Mouse (Mus musculus) megakaryocyte, embryonic 14.5 days (primary cell): Measurements from ENCODE around the gene G3bp2. TPM values are rescaled to one million over a fixed set of nuclear protein-coding genes. Genes with fewer than 3 reads are reported as not detected.
"Not testable (repeated sequence)": the region's sequence is repeated elsewhere in the genome, so short reads cannot be mapped to it uniquely, and the experiment has no call there.

Experiments
- H3K27me3 ChIP-seq: replicated peaks from 2 replicates; pipeline ENCODE3; 2012; ENCODE audit warnings: inconsistent platforms
- H3K36me3 ChIP-seq: replicated peaks from 2 replicates; pipeline ENCODE3; 2012; ENCODE audit warnings: low read length, inconsistent platforms, mixed read lengths
- H3K4me1 ChIP-seq: 2 replicates; pipeline ENCODE4 v1.6.1; 2012; ENCODE audit warnings: inconsistent platforms
- H3K4me3 ChIP-seq: replicated peaks from 2 replicates; pipeline ENCODE3; 2012; ENCODE audit warnings: moderate library complexity, mild to moderate bottlenecking, inconsistent platforms
- H3K9me3 ChIP-seq: 2 replicates; pipeline ENCODE4 v1.6.1; 2012; ENCODE audit warnings: inconsistent platforms
- FLI1 ChIP-seq: IDR thresholded peaks from 2 replicates; pipeline ENCODE4 v1.6.1; 2012; ENCODE audit warnings: low read length, inconsistent platforms, mixed read lengths
- GATA1 ChIP-seq: IDR thresholded peaks from 3 replicates; pipeline ENCODE4 v1.6.1; 2012; ENCODE audit warnings: mixed read lengths, low read length, inconsistent platforms, borderline replicate concordance
- polyA plus RNA-seq: library from polyadenylated mRNA; stranded (reverse); fragments of >175 nt; gene quantifications from 2 replicates; pipeline ENCODE4 v1.2.3, GENCODE M21; 2012; ENCODE audit warnings: low replicate concordance; ENCODE audit not compliant: insufficient read depth

Gene G3bp2
- 3.8 and 11.5 TPM in 2 replicates for polyA plus RNA-seq

DNA sequence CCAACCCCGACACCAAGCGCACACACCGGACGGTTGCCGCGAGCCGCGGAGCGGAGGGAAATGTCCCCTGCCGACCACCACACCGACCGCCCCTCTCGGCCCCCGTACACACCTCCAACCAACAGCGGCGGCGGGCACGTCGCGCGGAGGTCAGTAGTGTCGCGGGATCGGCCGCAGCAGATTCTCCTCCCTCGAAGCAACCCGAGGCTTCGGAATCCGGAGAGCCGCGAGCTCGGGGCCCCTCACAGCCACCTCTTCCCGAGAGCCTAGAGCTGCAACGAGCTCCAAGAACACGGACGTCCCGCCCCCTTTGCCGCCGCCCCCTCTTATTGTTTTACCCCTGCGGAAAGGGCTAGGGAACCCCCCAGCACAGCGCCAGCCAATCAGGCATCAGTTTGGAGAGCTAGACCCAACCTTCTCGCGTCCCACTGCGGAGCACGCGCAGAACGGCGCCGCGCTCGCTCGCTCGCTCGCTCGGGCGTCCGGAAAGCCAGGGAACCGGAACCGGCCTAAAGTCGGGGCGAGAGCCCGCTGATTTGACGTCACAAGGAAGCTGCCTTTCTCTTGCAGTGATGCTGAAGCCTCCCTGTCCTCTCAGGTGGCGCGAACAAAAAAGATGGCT is at the start of gene G3bp2:
G3bp2 (minus strand) TSS at position 303 of the 622 bp plus-strand sequence.
- peak within 1 kb of the TSS; percentile 100 for H3K4me3 ChIP-seq
- peaks cover 43% of the 10 kb centered on the region for H3K4me1 ChIP-seq
- H3K36me3 ChIP-seq, result peaks cover 6% of the 10 kb centered on the region
- no peak for TF ChIP-seq GATA1
- TF ChIP-seq FLI1, result no peak
- no peaks in the 10 kb centered on the region for H3K27me3 ChIP-seq
- peaks cover 5% of the 10 kb centered on the region; the same call in 1 of the 2 replicates for H3K9me3 ChIP-seq

DNA sequence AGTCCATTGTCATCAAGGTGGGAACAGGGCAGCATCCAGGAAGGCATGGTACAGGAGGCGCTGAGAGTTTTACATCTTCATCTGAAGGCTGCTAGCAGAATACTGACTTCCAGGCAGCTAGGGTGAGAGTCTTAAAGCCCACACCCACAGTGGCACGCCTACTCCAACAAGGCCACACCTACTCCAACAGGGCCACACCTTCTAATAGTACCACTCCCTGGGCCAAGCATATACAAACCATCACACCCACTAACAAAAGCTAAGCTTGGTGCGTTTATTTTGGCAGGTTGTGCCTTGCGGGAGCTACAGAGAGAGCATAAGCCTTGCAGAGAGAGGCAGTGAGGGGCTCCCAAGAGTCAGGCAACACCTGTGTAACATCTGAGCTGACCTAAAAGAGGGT is 49.5 kb upstream of the G3bp2 start:
- H3K27me3 ChIP-seq, H3K9me3 ChIP-seq, H3K4me3 ChIP-seq: not testable (repeated sequence)
- Histone ChIP-seq H3K4me1 (peaks cover 60% of the 10 kb centered on the region), H3K36me3 (peaks cover 49% of the 10 kb centered on the region)

- no peak overlapping the region for H3K4me3 ChIP-seq
- H3K9me3 ChIP-seq, result peaks cover 6% of the 10 kb centered on the region; the same call in 1 of the 2 replicates
- no peaks in the 10 kb centered on the region for H3K27me3 ChIP-seq
- TF ChIP-seq FLI1 (no peak), GATA1 (no peak)
- peaks cover 49% of the 10 kb centered on the region for H3K36me3 ChIP-seq
- peaks cover 69% of the 10 kb centered on the region for H3K4me1 ChIP-seq
These were observed 48.6 kb upstream of the G3bp2 start for GRCm38 (mm10) chr5:92132127-92132526.

DNA sequence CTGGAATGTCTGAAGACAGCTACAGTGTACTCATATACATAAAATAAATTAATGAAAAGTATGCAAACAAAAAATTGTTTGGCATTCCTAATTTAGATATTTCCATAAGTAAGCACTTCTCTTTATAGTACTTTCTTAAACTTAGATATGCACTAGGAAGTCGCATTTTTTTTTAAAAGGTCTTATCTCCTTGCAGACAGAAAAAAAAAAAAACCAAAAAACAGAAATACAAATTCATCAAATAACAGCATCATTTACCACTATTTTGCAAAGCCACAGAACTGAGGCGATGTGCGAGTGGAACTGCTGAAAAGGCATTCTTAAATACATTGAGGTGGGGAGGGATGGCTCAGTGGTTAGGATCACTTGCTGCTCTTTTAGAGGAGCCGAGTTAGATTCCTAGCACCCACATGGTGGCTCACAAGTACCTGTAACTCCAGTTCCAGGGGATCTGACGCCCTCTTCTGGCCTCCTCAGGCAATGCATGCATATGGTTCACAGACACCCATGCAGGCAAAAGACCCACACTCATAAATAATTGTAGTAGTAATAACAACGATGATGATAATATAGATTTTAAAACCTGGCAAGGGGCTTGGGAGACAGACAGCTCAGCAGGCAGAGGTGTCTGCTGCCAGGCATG is 46.6 kb upstream of the G3bp2 start:
- H3K27me3 ChIP-seq, result no peaks in the 10 kb centered on the region
- no peak for TF ChIP-seq GATA1
- no peak for TF ChIP-seq FLI1
- H3K9me3 ChIP-seq, result peaks cover 6% of the 10 kb centered on the region; the same call in 1 of the 2 replicates
- peaks cover 62% of the 10 kb centered on the region for H3K4me1 ChIP-seq
- no peak overlapping the region for H3K4me3 ChIP-seq
- peaks cover 45% of the 10 kb centered on the region for H3K36me3 ChIP-seq

- Histone ChIP-seq H3K4me3 (peak overlapping the region; percentile 90), H3K4me1 (peaks cover 60% of the 10 kb centered on the region), H3K27me3 (no peaks in the 10 kb centered on the region), H3K9me3 (peaks cover 6% of the 10 kb centered on the region; the same call in 1 of the 2 replicates), H3K36me3 (peaks cover 47% of the 10 kb centered on the region)
- TF ChIP-seq GATA1, result no peak
- TF ChIP-seq FLI1, result no peak
These were observed 45.8 kb upstream of the G3bp2 start for GRCm38 (mm10) chr5:92129321-92129768.

DNA sequence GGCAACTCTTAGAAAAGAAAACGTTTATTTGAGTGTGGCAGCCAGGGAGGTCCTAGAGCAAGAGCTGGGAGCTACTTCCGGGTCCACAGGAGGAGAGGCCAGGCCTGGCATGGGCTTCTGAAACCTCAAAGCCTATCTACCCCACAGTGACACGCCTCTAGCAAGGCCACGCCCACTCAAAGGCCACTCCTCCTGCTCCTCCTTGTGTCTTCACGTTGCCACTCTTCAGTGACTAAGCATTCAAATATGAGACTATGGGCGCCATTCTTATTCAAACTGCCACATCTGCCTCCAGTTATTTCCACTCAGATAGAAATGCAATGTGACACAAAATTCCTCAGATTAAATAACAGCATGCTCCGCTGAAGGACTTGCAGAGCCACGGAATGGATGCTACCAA is 45.1 kb upstream of the G3bp2 start:
- Histone ChIP-seq H3K36me3 (peaks cover 50% of the 10 kb centered on the region), H3K9me3 (peaks cover 6% of the 10 kb centered on the region; the same call in 1 of the 2 replicates), H3K4me3 (peak overlapping the region; percentile 90), H3K4me1 (peaks cover 61% of the 10 kb centered on the region), H3K27me3 (no peaks in the 10 kb centered on the region)
- TF ChIP-seq GATA1 (peak; percentile 40; the same call in 1 of the 3 replicates), FLI1 (no peak)

DNA sequence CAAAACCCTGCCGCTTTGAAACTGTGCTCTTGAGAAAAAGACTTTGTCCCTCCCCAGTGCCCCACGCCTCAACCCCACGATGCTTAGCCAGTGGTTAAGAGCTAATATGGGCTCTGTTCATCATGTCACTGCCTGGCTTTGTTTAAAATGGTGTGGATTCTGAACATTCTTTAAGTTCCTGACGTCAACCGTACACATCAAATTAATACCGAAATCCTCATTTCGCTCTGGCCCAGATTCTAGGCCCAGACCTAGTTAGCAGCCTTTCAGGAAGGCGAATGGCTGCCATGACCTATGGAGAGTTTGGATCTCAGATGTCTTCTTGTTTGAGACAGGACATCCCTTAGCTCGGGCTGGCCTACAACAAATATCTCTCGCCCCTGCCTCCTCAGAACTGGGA is 44.2 kb upstream of the G3bp2 start:
- H3K4me1 ChIP-seq, result peaks cover 54% of the 10 kb centered on the region
- peaks cover 48% of the 10 kb centered on the region for H3K36me3 ChIP-seq
- no peaks in the 10 kb centered on the region for H3K27me3 ChIP-seq
- TF ChIP-seq GATA1, result no peak
- no peak for TF ChIP-seq FLI1
- peaks cover 11% of the 10 kb centered on the region for H3K9me3 ChIP-seq
- peak overlapping the region; percentile 90 for H3K4me3 ChIP-seq

DNA sequence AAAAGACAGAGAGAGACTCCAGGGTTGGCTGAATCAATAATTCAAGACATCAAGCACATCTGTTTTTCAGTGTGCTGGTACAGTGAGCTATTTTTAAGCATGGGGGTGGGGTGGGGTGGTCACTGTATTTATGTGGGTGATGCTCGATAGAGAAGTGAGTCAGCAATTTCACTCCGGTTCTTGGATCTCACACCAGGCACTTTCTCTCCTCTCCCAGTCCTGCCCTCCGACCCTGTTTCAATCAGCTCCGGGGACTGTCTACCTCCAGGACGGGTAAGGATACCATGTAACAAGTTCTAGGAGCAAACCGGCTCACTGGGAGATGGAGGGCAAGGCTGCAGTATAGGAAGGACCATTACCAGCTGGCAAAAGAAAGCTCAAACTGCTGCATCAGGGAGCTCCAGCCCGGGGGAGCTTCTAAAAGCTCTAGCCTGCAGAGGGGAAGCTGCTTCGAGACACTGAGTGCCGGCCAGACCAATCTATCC is 43.7 kb upstream of the G3bp2 start:
- Histone ChIP-seq H3K27me3 (no peaks in the 10 kb centered on the region), H3K36me3 (peaks cover 47% of the 10 kb centered on the region), H3K4me1 (peaks cover 54% of the 10 kb centered on the region), H3K9me3 (peaks cover 16% of the 10 kb centered on the region), H3K4me3 (peak overlapping the region; percentile 90)
- TF ChIP-seq FLI1 (no peak), GATA1 (no peak)

DNA sequence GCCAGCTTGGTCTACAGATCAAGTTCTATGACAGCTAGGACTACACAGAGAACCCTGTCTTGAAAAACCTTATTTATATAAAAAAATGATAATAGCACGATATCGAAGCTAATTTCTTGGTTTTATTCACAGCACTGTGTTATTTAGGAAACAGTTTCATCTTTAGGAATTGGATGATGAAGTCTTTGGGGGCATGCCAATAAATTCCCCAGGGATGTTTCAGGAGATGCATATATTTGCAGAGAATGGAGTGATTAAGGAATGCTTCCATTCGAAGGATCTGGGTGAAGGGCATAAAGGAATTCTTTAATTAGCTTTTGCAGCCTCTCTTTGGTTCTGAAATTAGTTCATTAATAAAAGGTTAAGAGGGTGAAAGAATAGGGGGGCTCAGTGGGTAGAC is 41.9 kb upstream of the G3bp2 start:
- TF ChIP-seq FLI1, result no peak
- TF ChIP-seq GATA1, result no peak
- no peaks in the 10 kb centered on the region for H3K27me3 ChIP-seq
- H3K9me3 ChIP-seq, result peaks cover 9% of the 10 kb centered on the region
- peaks cover 49% of the 10 kb centered on the region for H3K4me1 ChIP-seq
- H3K4me3 ChIP-seq, result no peak overlapping the region
- peaks cover 31% of the 10 kb centered on the region for H3K36me3 ChIP-seq

DNA sequence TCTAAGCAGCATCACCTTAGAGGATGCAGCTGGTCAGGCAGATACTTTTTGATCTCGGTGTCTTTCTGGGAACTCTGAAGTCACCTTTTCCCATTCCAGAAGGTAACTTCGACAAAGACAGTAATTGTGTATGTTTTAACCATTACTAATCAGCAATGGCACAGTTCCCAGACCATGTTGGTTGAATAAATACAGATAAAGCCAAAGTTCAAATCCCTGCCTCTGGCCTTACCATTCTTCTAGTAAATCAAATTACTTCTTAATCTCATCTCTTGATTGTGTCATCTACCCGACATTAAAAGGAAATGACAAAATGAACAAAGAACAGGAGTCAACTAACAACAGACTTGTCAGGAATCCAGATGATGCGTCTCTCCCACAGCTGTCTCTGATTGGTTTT is 38.1 kb upstream of the G3bp2 start:
- Histone ChIP-seq H3K36me3 (peaks cover 19% of the 10 kb centered on the region), H3K9me3 (peaks cover 9% of the 10 kb centered on the region), H3K4me1 (peaks cover 18% of the 10 kb centered on the region), H3K4me3 (no peak overlapping the region), H3K27me3 (no peaks in the 10 kb centered on the region)
- TF ChIP-seq GATA1 (no peak), FLI1 (no peak)
